Mouse (Mus musculus) kidney, postnatal 36 days (tissue): ENCODE measurements around the gene Wdr95.

Source experiments
- DNase-seq, 2 experiments: peaks; one replicate each; pipeline ENCODE4 v3.0.0; 2021 to 2022; ENCODE audit warnings: mixed read lengths in 2 of 2

Wdr95 gene

GRCm38 (mm10) chr5:149583507-149583906 lies 55.0 kb downstream of the Wdr95 start:
- no peak for DNase-seq

- peak in 1 of 2 experiments; percentile 12 for DNase-seq
Measured at GRCm38 (mm10) chr5:149584154-149584655, 55.7 kb downstream of the Wdr95 start.

- DNase-seq: no peak
Measured at GRCm38 (mm10) chr5:149585231-149585630, 56.8 kb downstream of the Wdr95 start.

GRCm38 (mm10) chr5:149585910-149586309 lies 57.4 kb downstream of the Wdr95 start:
- DNase-seq: peak; percentile 45 to 57

GRCm38 (mm10) chr5:149587327-149587895 lies 58.9 kb downstream of the Wdr95 start:
- DNase-seq: no peak

GRCm38 (mm10) chr5:149588814-149589534 lies 60.5 kb downstream of the Wdr95 start:
- peak; percentile 49 to 50 for DNase-seq

- DNase-seq: no peak
Measured at GRCm38 (mm10) chr5:149589932-149590331, 61.5 kb downstream of the Wdr95 start.

- DNase-seq: no peak
Measured at GRCm38 (mm10) chr5:149594215-149594614, 65.7 kb downstream of the Wdr95 start.

GRCm38 (mm10) chr5:149597351-149597750 lies 68.9 kb downstream of the Wdr95 start:
- DNase-seq: no peak

- no peak for DNase-seq
Measured at GRCm38 (mm10) chr5:149601996-149602395, 73.5 kb downstream of the Wdr95 start.

- DNase-seq: no peak
Measured at GRCm38 (mm10) chr5:149603241-149603640, 74.8 kb downstream of the Wdr95 start.

GRCm38 (mm10) chr5:149607083-149607720 lies 78.7 kb downstream of the Wdr95 start:
- DNase-seq: no peak

- peak; percentile 67 to 80 for DNase-seq
Measured at GRCm38 (mm10) chr5:149611476-149612164, 83.1 kb downstream of the Wdr95 start.

- no peak for DNase-seq
Measured at GRCm38 (mm10) chr5:149612165-149612518, 83.7 kb downstream of the Wdr95 start.

GRCm38 (mm10) chr5:149612740-149613139 lies 84.3 kb downstream of the Wdr95 start:
- no peak for DNase-seq

GRCm38 (mm10) chr5:149616138-149616537 lies 87.7 kb downstream of the Wdr95 start:
- peak; percentile 46 to 67 for DNase-seq

GRCm38 (mm10) chr5:149616817-149617216 lies 88.3 kb downstream of the Wdr95 start:
- DNase-seq: peak; percentile 69 to 75

- no peak for DNase-seq
Measured at GRCm38 (mm10) chr5:149617776-149618425, 89.4 kb downstream of the Wdr95 start.

- DNase-seq: peak in 1 of 2 experiments; percentile 25
Measured at GRCm38 (mm10) chr5:149622152-149622551, 93.7 kb downstream of the Wdr95 start.

- peak; percentile 29 to 83 for DNase-seq
Measured at GRCm38 (mm10) chr5:149622644-149623043, 94.2 kb downstream of the Wdr95 start.

- peak in 1 of 2 experiments; percentile 40 for DNase-seq
Measured at GRCm38 (mm10) chr5:149623815-149624675, 95.6 kb downstream of the Wdr95 start.

- DNase-seq: no peak
Measured at GRCm38 (mm10) chr5:149625547-149625946, 97.1 kb downstream of the Wdr95 start.
